In the genomic region with DNA sequence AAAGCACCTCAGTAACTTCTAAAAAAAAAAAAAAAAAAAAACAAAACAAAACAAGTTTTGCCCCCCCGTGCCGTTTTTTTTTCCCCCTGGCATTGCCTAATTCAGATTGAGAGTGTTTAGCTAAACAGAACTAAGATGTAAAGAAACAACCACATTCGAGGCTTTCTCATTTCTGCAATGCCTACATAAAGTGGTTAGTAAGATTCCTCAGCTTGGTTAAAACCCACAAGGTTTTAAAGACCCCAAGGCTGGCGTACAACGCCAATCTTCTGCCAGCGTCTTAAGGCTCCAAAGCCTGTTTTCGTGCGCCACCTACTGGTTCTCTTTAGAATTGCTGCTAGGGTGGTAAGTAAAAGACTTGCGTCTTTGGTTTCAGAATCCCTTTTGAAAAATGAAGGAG, we compare ENCODE assay signal across 8 mouse cellular contexts. TPM values are rescaled to one million over a fixed set of nuclear protein-coding genes. Genes with fewer than 3 reads are reported as not detected.
DNase-seq lines count a peak whose midpoint lies in the region; ATAC-seq lines count a peak whose summit lies in the region.

No protein-coding gene starts in this region.

- no peak overlapping the region for H3K4me2 ChIP-seq in midbrain, embryonic 15.5 days
- peak overlapping the region; percentile 84 for H3K4me2 ChIP-seq in stomach, embryonic 14.5 days (replicated peaks; ENCODE audit: low read depth, low read length)

- H3K4me1 ChIP-seq in midbrain, embryonic 15.5 days: peaks cover 25% of the 10 kb centered on the region
- peaks cover 63% of the 10 kb centered on the region for H3K4me1 ChIP-seq in stomach, embryonic 14.5 days (ENCODE audit: control insufficient read depth, insufficient read depth, low read length)

- H3K36me3 ChIP-seq in midbrain, embryonic 15.5 days (replicated peaks): no peaks in the 10 kb centered on the region
- H3K36me3 ChIP-seq in stomach, embryonic 14.5 days (ENCODE audit: control insufficient read depth, insufficient read depth, low read length): peaks cover 9% of the 10 kb centered on the region; the same call in 1 of the 2 replicates

- no peak overlapping the region for H3K9ac ChIP-seq in midbrain, embryonic 15.5 days
- H3K9ac ChIP-seq in stomach, embryonic 14.5 days (replicated peaks; ENCODE audit: low read depth, low read length): no peak overlapping the region

- peak; percentile 62 for ATAC-seq in inflammation-experienced regulatory T-cells, adult 6 months
- 0 out of 2 replicates have a peak, but pooled peaks have one; percentile 18 for ATAC-seq in midbrain, embryonic 15.5 days (replicated peaks)
- no peak for ATAC-seq in stomach, embryonic 14.5 days (ENCODE audit: insufficient number of reproducible peaks, insufficient read depth, low FRiP score, low read depth)

- H3K9me3 ChIP-seq in midbrain, embryonic 15.5 days: no peaks in the 10 kb centered on the region
- H3K9me3 ChIP-seq in stomach, embryonic 14.5 days (ENCODE audit: control insufficient read depth, low read depth, low read length): no peaks in the 10 kb centered on the region

- no peak overlapping the region for H3K27ac ChIP-seq in midbrain, embryonic 15.5 days
- peak overlapping the region; percentile 0; the same call in 1 of the 2 replicates for H3K27ac ChIP-seq in stomach, embryonic 14.5 days (ENCODE audit: low read length)

- no peaks in the 10 kb centered on the region for H3K27me3 ChIP-seq in midbrain, embryonic 15.5 days (replicated peaks)
- no peaks in the 10 kb centered on the region for H3K27me3 ChIP-seq in stomach, embryonic 14.5 days (ENCODE audit: control insufficient read depth, insufficient read depth, low read length)

- 11% methylated on average over 9 of the region's 9 CpGs for WGBS in midbrain, embryonic 15.5 days
- 6% methylated on average over 9 of the region's 9 CpGs for WGBS in stomach, embryonic 14.5 days

- H3K4me3 ChIP-seq in midbrain, embryonic 15.5 days: no peak overlapping the region
- no peak overlapping the region for H3K4me3 ChIP-seq in stomach, embryonic 14.5 days (ENCODE audit: low read depth, low read length)

- intact Hi-C loops in left cerebral cortex, postnatal 36 days (cut with DNase I): loop anchor here (1.0 to 5.0 kb wide), 4 partner anchors 49 to 525 kb away; no protein-coding TSS in a partner anchor

- peak; percentile 78 for DNase-seq in urinary bladder, postnatal 25 days (ENCODE audit: low spot score)
- no peak for DNase-seq in urinary bladder, adult 2 months (ENCODE audit: low spot score)
- peak; percentile 77 to 90 for DNase-seq in cerebellum, postnatal 25 days
- DNase-seq in gastrocnemius, adult 18-20 months (ENCODE audit: low spot score): peak; percentile 88
- peak; percentile 58 to 79 for DNase-seq in left cerebral cortex, postnatal 36 days (ENCODE audit: low spot score in 2 of 2)

RNA-seq across cellular contexts. Expression of gene Klf3, which starts 10.2 kb away (rescaled TPM):
- polyA plus RNA-seq in urinary bladder, adult 2 months (2012; rRNA removed): 55.4 and 59.6 TPM in 2 replicates
- 10 to 100 TPM; 12.7 to 22.1 TPM for total RNA-seq in gastrocnemius, adult 18-20 months (2021)
- polyA plus RNA-seq in inflammation-experienced regulatory T-cells, adult 6 months (2017; shearing (Covaris generic)): 10 to 100 TPM; 46.7 to 93.5 (median 83.6) TPM
- total RNA-seq in left cerebral cortex, postnatal 36 days (2021): 10 to 100 TPM; 25.7 to 31.5 TPM
- polyA plus RNA-seq in midbrain, embryonic 15.5 days (2015; fragmentation: Nextera tagmentation; extraction: Ambion mirVana): 24.6 and 27.7 TPM in 2 replicates
- 106 and 115 TPM in 2 replicates for polyA plus RNA-seq in stomach, embryonic 14.5 days (2014; fragmentation: Nextera tagmentation; extraction: Ambion mirVana)
